ENCODE assay signal across 11 mouse cellular contexts in genomic region chr2:33025040-33025439, GRCm38 (mm10). TPM values are rescaled to one million over a fixed set of nuclear protein-coding genes. Genes with fewer than 3 reads are reported as not detected.
DNase-seq lines count a peak whose midpoint lies in the region; ATAC-seq and TF ChIP-seq lines count a peak whose summit lies in the region.
"Had no signal": no experiment of that assay in that cellular context is flagged by ENCODE, and none has a peak within 500 bp of the region (broad histone marks: within the 10 kb centered on the region; RNA-seq: fewer than 3 reads in every experiment).

No protein-coding gene starts in this region.

- no peaks in the 10 kb centered on the region for H3K36me3 ChIP-seq in lung, embryonic 14.5 days (ENCODE audit: insufficient read depth)
- H3K36me3 ChIP-seq in splenic B cell, adult 2 months (ENCODE audit: control insufficient read depth, insufficient read depth, low read length, poor library complexity, severe bottlenecking): no peaks in the 10 kb centered on the region

- no peaks in the 10 kb centered on the region for H3K9me3 ChIP-seq in lung, embryonic 14.5 days (ENCODE audit: low read depth, low read length)
- H3K9me3 ChIP-seq: midbrain, embryonic 13.5 days had no signal

- peak; percentile 23 for DNase-seq in adrenal gland, postnatal 14 days
- no peak for DNase-seq in adrenal gland, adult 8-10 months
- DNase-seq in lung, adult 18-20 months: peak; percentile 19 to 28
- DNase-seq in lung, adult 2 months: no peak
- DNase-seq in lung, embryonic 14.5 days: peak; percentile 41
- DNase-seq in splenic B cell, adult 2 months (ENCODE audit: low read depth, low spot score): peak; percentile 58
- DNase-seq in retina, embryonic 14.5 days (ENCODE audit: low spot score): no peak
- DNase-seq in thymus, postnatal 25 days: no peak
- DNase-seq: gastrocnemius, postnatal 10 days; layer of hippocampus, postnatal 36 days had no signal

- no peak overlapping the region for H3K27ac ChIP-seq in lung, embryonic 14.5 days (ENCODE audit: low read depth)
- H3K27ac ChIP-seq: midbrain, embryonic 13.5 days had no signal

- TF ChIP-seq POLR2A in lung, adult 2 months (IDR thresholded peaks at IDR 0.05; ENCODE audit: borderline replicate concordance, extremely low read depth, low read depth, low read length): no peak

- 44% methylated on average over 4 of the region's 4 CpGs for WGBS in lung, adult 2 months
- WGBS in lung, embryonic 14.5 days: 79% methylated on average over 4 of the region's 4 CpGs

- TF ChIP-seq CTCF in lung, adult 2 months (IDR thresholded peaks at IDR 0.05; ENCODE audit: insufficient read depth, low read length): no peak
- TF ChIP-seq CTCF in lung, embryonic 14.5 days (IDR thresholded peaks at IDR 0.05; ENCODE audit: low read depth): no peak

- H3K4me1 ChIP-seq in lung, adult 2 months (ENCODE audit: control insufficient read depth, insufficient read depth, low read length): peaks cover 3% of the 10 kb centered on the region; the same call in 1 of the 2 replicates
- H3K4me1 ChIP-seq in lung, embryonic 14.5 days (ENCODE audit: insufficient read depth): no peaks in the 10 kb centered on the region
- H3K4me1 ChIP-seq: midbrain, embryonic 13.5 days had no signal

- no peaks in the 10 kb centered on the region for H3K27me3 ChIP-seq in lung, embryonic 14.5 days (ENCODE audit: insufficient read depth, low read length)
- H3K27me3 ChIP-seq in splenic B cell, adult 2 months (ENCODE audit: control insufficient read depth, insufficient read depth, low read length, poor library complexity, severe bottlenecking): no peaks in the 10 kb centered on the region
- H3K27me3 ChIP-seq: midbrain, embryonic 13.5 days had no signal

- H3K4me3 ChIP-seq in lung, adult 2 months (replicated peaks; ENCODE audit: extremely low read depth, low read depth, low read length): no peak overlapping the region
- H3K4me3 ChIP-seq in lung, embryonic 14.5 days (ENCODE audit: low read depth, low read length): no peak overlapping the region
- H3K4me3 ChIP-seq: midbrain, embryonic 13.5 days had no signal

- no peak overlapping the region for H3K9ac ChIP-seq in lung, embryonic 14.5 days
- H3K9ac ChIP-seq: midbrain, embryonic 13.5 days had no signal

- no peak overlapping the region for H3K4me2 ChIP-seq in lung, embryonic 14.5 days
- H3K4me2 ChIP-seq: midbrain, embryonic 13.5 days had no signal

- ATAC-seq in lung, embryonic 14.5 days (ENCODE audit: insufficient read depth): no peak; the same call in 1 of the 2 replicates
- ATAC-seq: midbrain, embryonic 13.5 days had no signal

RNA-seq across cellular contexts. Expression of gene Slc2a8, which starts 43.2 kb away (rescaled TPM):
- total RNA-seq in adrenal gland, postnatal 14 days (2021): 18.3 and 20.8 TPM in 2 replicates
- 10 to 100 TPM; 19.8 to 28.5 (median 24.4) TPM for total RNA-seq in adrenal gland, adult 8-10 months (2022)
- 48.4 and 65.1 TPM in 2 replicates for polyA plus RNA-seq in lung, adult 2 months (2012; rRNA removed)
- 12.4 and 14.4 TPM in 2 replicates for polyA plus RNA-seq in lung, embryonic 14.5 days (2014; fragmentation: Nextera tagmentation; extraction: Ambion mirVana)

Comparison
In these comparisons a context has a peak if more than half of its experiments do, and no peak if none do; other contexts are left out.
1. DNase-seq: peak in adrenal gland, postnatal 14 days (single experiment), lung, adult 18-20 months (2 of 2), lung, embryonic 14.5 days (single experiment) and splenic B cell, adult 2 months (single experiment); none in adrenal gland, adult 8-10 months (single experiment), lung, adult 2 months (single experiment), retina, embryonic 14.5 days (single experiment) and thymus, postnatal 25 days (single experiment).